Mouse (Mus musculus): ENCODE measurements around the gene Acbd6.

Acbd6 gene

GRCm38 (mm10) chr1:155562206-155562605 lies 4.3 kb downstream of the Acbd6 start:
- peak; percentile 37 for DNase-seq

- DNase-seq = peak; percentile 73
These were observed 6.8 kb downstream of the Acbd6 start for GRCm38 (mm10) chr1:155564741-155565140.

DNA sequence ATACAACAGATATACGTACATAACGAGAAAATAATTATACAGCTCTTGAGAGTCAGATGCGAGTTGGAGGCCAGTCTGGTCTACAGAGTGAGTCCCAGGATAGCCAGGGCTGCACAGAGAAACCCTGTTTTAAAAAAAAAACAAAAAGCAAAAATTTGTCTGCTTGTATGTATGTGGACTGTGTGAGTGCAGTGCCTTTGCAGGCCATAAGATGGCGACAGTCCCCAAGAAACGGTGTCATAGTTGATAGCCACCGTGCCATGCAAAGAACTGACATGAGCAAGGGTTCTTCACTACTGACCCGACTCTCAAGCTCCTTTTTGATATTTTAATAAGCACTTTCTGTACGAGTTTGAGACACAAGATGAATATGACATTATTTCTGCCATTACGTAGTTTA lies 10.2 kb downstream of the Acbd6 start:
- peak; percentile 45 for DNase-seq

GRCm38 (mm10) chr1:155569340-155569739 lies 11.4 kb downstream of the Acbd6 start:
- no peak for DNase-seq

DNA sequence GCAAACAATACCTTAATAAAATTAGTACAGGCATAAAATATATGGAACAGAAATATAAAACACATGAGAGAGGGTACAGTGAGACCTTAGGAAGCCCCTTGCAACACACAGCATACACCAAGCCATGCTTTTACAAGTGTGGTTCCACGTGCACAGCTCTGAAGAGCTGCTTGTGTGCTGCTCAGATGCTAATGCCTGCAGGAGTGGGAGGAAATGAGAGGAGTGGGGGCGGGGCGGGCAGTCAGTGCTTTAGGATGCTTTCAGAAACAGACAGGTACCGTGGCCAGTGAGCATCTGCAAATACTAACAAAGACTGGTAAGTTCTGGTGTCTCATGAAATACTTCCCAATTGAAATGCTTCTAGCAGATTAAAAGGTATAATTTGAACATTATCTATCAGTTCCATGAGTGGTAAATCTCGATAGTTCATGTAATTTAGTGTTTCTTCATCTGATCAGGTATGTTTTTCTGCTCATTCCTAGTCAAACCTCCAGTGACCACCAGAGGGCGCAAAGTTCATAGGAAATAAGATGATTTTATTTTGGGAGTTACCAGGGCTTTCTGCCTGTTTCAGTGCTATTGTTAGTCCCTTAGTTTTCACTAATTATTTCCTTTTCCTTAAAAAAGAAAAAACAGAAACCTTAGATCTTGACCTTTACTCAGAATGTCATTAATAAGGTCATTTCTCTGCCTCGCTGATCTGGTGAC lies 17.2 kb downstream of the Acbd6 start:
- DNase-seq = no peak

GRCm38 (mm10) chr1:155576432-155576831 lies 18.5 kb downstream of the Acbd6 start:
- DNase-seq = no peak

DNA sequence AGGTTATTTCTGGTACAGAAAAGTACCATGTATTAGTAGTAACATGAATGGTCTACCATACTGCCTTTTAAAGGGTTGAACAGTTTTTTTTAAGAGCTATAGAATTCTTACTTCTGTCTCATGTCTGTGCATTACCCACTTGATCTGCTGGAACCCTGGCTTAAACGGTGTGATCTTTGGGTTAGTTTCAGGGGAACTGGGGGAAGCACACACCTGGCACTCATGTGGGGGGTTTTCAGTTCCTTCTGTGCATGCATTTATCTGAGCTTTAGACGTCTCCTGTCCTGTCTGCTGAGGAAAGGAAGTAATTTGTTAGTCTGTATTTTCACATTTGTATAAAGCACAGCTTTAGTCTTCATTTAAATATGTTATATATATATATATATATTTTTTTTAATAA lies 19.4 kb downstream of the Acbd6 start:
- no peak for DNase-seq

- DNase-seq = no peak
These were observed 30.0 kb downstream of the Acbd6 start for GRCm38 (mm10) chr1:155587961-155588360.

GRCm38 (mm10) chr1:155594141-155594540 lies 36.2 kb downstream of the Acbd6 start:
- no peak for DNase-seq

DNA sequence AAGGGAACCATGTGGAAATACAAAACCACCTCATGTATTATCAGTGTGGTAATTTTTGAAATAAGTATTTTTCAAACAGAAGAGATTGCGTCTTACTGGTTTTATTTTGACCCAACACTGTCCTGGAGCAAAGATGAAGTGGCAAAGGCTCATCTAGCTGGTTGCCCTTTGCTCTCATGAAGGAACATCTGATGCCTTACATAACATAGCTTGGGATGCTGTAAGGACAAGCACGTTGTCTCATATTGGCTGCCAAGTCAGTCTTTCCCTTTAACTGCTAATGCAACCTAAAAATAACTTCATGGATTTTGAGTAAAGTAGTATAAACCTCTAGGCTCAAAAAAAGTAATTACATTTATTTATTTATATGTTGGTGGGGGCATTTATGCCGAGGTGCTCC lies 38.7 kb downstream of the Acbd6 start:
- no peak for DNase-seq

GRCm38 (mm10) chr1:155604706-155605105 lies 46.8 kb downstream of the Acbd6 start:
- DNase-seq = no peak

DNA sequence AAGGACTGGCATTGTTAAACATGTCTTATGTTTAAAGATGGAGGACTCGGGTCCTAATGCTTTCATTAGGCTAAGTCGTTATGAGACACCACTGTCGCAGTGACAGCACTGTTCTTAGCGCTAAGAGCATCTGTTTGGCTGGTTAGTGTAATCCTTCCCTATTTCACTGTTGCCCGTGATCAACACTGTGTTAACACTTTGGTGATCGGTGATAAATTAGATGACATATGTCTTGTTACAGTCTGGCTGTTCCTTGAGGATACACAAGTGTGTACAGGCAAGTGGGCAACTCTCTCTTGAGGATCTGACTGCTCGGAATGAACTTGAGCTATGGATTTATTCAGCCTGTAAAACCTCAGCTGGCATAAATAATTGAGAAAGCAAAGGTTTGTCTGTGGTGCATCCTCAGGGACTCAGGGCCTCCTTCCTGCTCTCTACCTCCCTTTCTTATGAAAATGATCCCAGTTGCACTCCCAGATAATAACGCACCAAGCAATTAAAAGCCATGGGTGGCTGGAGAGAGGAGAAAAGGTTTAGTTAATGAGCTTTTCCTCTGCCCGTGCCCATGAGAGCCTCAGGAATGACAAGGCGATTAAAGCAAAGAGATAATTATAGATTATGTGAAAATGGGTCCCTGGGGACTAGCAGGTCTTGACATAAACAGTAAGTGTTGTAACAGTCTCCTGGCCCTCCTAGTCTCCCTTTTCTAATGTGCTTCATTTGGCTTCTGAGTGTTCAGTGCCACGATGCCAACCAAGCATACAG lies 47.7 kb downstream of the Acbd6 start:
- DNase-seq = no peak

DNA sequence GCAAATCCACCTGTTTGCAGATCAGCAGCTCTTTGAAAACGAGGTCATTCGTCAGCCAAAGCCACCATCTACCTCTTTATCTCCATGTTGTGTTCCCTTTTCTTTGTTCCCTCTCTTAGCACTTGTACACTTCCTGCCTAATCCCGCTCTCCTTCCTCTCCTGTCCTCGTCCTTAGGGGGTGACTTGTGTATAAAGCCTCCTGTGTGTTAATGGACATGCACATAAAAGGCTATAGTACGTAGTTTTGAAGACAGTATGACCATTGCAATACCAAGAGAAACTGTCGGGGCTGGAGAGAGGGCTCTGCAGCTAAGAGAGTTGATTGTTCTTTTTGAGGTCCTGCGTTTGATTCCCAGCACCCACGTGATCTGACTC lies 48.2 kb downstream of the Acbd6 start:
- DNase-seq = no peak

DNA sequence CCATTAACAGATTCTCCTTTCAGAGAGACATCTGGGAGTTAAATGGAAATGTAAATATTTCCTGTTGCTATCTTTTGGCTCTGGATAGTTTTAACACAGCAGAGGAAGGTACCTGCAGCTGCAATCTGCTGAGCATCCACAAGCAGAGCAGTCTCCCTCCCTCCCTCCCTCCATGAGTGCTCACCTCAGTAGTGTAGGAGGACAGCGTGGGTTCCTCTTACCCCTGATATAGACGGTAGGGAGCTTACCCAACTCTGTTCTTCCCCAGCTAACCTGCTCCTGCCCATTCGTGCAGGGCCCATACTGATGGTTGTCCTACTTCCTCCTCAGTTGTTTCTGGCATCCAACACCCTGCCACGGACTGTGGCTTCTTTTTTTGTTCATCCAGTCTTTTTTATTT lies 50.6 kb downstream of the Acbd6 start:
- no peak for DNase-seq

DNA sequence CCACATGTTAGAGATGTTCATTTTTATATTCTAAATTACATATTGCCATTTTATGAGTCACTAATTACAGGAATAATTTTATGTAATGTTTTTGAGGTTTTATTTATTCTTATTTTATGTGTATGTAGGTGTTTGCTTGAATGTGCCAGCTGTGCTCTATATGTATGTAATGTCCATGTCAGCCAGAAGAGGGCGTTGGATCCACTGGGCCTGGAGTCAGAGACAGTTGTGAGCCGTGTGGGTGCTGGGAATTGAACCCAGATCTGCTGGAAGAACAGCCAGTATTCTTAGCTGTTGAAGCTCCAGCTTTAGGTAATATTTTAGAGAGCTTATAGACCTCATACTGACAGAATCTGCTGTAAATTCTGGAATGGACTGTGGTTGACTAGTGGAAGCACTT lies 56.5 kb downstream of the Acbd6 start:
- no peak for DNase-seq

GRCm38 (mm10) chr1:155621075-155621474 lies 63.2 kb downstream of the Acbd6 start:
- DNase-seq = no peak

- DNase-seq = no peak
These were observed 65.3 kb downstream of the Acbd6 start for GRCm38 (mm10) chr1:155623192-155623591.

GRCm38 (mm10) chr1:155627746-155628145 lies 69.8 kb downstream of the Acbd6 start:
- no peak for DNase-seq

GRCm38 (mm10) chr1:155636648-155637047 lies 78.7 kb downstream of the Acbd6 start:
- no peak for DNase-seq

GRCm38 (mm10) chr1:155645816-155646215 lies 87.9 kb downstream of the Acbd6 start:
- no peak for DNase-seq

DNA sequence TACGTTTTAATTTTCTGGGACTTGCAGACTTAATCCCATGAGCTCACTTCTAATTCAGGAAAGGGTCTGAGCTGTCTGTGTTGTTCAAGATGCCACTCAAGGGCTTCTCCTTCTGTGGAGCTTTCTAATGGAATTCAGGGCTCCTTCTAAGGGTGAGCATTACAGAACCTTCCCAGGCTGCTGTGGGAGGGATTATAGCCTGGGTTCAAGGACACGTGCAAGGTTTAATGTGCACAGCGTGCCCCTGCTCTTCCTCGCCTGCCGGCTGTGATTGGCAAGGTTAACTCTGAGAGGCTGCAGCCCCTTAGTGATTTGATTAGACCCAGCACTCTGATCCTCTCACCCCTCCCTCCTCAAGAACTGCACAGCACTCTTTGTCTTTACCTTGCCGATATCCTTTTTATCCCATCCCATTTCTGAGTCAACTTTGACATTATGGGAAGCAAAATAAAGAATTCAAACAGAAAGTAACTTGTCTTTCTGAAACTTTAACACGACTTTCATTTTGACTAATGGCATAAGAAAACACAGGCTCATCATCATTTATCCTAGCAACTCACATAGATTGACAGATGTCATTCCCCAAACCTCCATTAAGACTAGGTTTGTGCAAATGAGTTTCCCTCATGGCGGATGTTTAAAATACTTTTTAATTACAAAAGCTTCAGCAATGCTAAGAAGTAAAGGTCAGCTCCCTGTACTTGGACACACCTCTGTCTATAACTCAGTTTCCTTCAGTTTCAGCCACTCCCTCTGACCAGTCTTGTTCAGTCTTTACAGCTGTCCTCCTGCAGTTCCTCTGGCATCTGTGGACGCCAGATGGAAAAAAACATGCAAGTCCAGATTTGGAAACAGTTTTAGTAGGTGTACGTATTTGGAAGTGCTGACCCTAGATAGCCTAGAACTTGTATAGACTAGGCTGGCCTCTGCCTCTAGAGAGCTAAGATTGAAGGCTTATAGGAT lies 88.7 kb downstream of the Acbd6 start:
- DNase-seq = no peak

DNA sequence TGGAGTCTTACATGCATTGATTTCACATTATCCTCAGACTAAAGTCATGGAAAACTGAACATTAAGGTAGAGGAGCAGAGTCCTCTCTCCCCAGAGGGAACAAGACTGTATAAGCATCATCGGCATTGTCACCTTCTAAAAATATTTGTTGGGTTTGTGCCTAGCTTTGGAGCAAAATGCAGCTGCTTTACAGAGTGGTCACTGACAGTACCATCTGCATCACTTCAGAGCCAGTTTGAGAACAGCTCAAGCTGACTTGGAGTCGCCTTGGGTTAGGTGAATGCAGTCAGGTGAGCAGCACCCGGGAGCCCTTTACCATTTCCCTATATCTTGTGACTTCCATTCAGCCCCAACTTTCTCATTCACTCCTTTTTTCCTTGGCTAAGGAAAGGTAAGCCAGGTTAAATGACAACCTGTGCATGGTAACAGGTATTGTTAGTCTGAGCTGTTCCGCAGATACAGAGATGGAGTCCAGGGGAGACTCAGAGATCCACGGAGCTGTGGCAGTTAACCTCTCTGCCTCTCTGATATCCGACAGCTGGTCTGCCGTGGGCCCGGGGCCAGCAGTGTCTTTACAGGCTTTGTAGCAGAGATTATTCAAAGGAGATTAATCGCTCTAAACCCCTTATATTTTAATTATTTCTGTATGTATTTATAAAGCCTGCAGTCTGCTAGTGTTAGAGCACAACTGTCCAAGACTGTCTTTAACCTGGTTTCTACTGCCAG lies 92.4 kb downstream of the Acbd6 start:
- peak; percentile 66 for DNase-seq

- DNase-seq = no peak
These were observed 97.0 kb downstream of the Acbd6 start for GRCm38 (mm10) chr1:155654961-155655360.
